Mouse (Mus musculus) olfactory bulb, adult 2 months (tissue): ENCODE results near the gene Cdk5.

Experiments
- CTCF ChIP-seq: fragments of 200-500 bp; IDR thresholded peaks from 2 replicates; pipeline ENCODE4 v1.5.1; 2012; ENCODE audit warnings: low read depth, mild to moderate bottlenecking, low read length, moderate library complexity; ENCODE audit not compliant: insufficient read depth
- POLR2A ChIP-seq: fragments of 200-500 bp; IDR thresholded peaks from 2 replicates; pipeline ENCODE4 v1.6.1; 2012; ENCODE audit warnings: mild to moderate bottlenecking, low read depth, low read length, moderate library complexity; ENCODE audit not compliant: insufficient read depth

DNA sequence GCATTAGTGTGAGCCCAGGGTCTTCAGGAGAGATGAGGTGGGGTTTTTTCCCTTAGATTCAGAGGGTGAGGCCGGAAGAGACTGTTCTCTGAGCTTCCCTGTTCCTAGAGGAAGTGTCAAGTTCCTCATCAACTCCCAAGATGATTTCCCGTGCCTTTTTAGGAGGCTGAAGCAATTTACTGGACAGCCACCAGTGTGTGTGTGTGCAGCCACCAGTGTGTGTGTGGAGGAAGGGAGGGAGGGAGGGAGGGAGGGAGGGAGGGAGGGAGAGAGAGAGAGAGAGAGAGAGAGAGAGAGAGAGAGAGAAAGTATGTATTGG lies 30.6 kb upstream of the Cdk5 start:
- no peak for TF ChIP-seq CTCF
- no peak for TF ChIP-seq POLR2A
